Mouse (Mus musculus): ENCODE data around the gene Unc13c.
A peak's percentile ranks its signal among the peaks of the same experiment; 100 is the strongest.

Gene Unc13c

GRCm38 (mm10) chr9:73612896-73613295, 355.9 kb downstream of the Unc13c start:
- DNase-seq (ENCODE audit: low spot score): no peak

DNA sequence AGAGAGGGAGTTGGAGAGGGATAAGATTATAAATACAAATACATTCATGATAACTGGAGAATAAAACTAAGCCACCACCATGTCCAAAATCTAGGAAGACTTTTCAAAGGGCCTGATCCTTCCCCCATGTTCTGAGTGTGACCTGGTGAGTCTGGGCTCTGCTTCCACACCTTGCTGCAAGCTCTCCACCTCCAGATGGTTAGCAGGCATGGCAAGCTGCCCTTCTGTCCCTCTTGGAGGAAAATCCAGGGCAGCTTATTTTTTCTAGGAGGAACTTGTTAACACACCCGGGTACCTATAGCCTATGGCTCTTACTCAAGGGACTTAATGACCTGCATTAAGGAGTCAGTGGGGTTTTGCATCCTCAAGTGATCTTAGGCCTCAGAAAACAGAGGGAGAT, 364.8 kb downstream of the Unc13c start:
- no peak for DNase-seq (ENCODE audit: low spot score)

DNA sequence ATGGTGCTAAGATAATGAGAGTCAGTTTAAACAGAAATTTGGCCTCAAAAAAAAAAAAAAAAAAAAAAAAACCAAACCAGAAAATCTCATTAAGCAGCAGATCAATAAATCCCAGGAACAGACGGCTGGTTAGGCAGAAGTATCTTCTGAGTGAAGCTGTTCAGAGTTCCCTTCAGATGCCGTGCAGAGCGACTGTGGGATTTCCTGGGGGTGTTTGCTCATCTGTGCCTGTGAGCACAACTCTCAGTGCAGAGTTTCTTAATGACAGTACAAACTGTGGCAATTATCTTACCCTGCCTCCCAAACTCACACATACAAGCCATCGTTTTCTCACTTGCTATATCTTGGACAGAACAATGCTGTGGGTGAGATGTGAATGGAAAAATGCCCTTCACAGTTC, 403.2 kb downstream of the Unc13c start:
- DNase-seq (ENCODE audit: low spot score): no peak

DNA sequence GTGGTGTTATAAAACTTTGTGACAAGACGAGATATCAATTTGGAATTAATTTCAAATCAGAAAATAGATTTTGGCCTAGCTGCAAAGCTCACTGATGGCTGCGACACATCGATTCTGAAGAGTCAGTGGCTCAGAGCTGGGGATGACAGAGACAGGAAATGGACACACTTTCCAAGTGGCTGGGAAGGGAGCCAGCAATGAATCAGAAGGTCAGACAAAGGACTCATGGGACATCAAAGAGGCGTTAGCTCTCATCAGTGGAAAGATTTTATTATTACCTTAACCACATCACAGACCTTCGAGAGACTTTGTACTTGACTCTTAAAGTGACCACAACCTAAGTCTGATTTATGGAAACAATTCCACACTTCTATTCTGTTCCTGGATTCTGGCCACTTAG, 408.7 kb downstream of the Unc13c start:
- no peak for DNase-seq (ENCODE audit: low spot score)

DNA sequence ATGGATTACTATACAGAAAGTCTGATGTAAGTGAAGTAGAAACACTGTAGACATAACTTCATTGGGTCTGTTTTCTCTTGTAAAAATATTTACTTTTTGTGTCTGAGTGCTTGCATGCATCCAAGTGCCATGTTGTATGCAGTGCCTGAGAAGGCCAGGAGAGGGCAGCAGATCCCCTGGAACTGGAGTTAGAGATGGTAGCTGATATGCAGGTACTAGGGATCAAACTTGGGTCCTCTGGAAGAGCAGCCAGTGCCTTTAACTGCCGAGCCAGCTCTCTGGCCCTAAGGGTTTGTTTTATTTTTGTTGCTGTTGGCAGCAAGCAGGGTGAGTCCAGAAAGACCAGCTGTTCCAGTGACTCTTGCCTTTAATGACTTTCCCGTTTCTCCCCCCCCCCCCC, 411.0 kb downstream of the Unc13c start:
- DNase-seq (ENCODE audit: low spot score): peak; percentile 13

DNA sequence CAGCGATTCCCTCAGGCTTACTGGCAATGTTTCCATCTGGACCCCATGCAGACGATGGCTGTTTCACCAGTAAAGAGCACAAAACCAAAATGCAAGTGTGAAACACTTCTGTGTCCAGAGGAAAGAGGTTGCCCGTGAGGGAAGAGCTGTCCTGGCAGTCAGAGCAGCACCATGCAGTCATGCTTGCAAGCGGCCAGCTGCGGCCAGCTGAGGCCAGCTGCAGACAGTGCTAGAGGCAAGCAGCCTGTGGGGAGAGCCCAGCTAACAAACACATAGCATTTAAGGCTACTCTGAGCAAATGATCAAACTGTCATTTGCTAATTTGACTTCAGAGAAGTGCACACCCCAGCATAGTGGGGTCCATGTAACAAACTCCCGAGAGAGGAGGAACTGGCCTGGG, 413.4 kb downstream of the Unc13c start:
- DNase-seq (ENCODE audit: low spot score): no peak

GRCm38 (mm10) chr9:73472568-73472967, 496.2 kb downstream of the Unc13c start:
- DNase-seq (ENCODE audit: low spot score): no peak

DNA sequence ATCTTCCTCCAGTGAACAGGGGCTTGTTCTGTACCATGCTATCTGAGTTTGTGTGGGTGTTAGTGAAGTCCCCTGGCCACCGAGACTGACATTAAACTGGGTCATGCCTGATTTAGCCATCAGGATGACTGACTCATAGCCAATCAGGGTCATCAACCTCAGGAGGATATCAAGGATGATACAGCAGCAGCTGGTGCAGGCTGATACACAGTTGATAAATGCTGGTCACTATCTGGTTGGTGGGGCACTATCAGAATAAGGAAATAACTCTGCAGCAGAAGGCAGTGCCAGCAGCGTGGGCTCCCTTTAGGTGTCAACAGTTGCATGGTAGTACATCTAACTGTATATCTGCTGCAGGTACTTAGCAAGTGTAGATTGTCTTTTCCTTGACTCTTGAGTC, 506.7 kb downstream of the Unc13c start:
- no peak for DNase-seq (ENCODE audit: low spot score)

DNA sequence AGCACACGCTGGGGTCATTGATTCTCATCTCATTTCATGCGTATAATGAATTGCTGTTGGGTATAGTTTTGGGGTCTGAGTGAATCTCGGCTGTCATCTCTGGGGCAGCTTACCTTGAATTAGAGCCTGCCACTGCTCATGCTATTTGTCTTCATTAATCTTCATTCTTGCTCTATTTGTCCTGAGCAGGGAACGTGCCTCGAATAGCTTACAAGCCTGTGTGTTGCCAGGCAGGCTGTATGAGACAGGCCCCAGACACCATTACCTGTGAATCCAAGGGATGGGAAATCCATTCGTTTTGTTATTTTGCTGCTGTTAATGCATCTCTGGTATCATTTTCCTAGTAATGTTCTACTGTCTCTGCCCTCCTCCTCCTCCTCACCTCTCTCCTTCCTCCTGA, 518.8 kb downstream of the Unc13c start:
- no peak for DNase-seq (ENCODE audit: low spot score)

DNA sequence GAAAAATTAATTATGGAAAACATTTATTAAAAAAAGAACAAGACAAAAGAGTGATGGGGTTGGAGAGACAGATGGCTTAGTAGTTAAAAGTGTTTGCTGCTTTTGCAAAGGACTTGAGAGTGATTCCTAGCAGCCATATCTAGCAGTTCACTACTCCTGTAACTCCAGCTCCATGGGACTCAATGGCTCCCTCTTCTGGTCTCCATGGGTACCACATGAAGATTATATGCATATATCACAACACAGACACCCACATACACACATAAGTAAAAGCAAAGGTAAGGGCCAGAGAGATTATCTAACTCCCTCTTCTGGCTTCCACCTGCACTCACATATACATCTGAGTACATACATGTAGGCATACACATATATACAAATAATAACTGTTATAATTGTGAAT, 519.5 kb downstream of the Unc13c start:
- no peak for DNase-seq (ENCODE audit: low spot score)

DNA sequence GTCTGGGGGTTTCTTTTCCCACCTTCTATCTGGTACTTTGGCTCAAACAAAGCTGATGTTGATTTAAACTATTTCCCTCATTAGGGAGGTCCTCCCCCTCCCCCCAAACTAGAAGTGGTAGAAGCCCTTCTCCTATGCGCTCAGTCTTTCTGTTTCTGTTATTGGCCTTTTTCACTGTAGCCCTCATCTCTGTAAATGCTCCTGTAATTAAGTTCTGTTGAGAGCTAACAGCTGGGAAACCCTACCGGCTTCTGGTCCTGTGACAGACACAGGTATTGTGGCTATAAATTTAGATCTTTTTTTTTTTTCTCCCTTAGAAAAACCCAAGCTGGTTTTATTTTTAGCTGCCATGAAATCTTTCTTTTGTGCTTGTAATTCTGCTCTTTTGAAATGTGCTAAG, 536.8 kb downstream of the Unc13c start:
- DNase-seq (ENCODE audit: low spot score): no peak
